Comparison of ENCODE assay signal across 38 mouse cellular contexts in the genomic region with DNA sequence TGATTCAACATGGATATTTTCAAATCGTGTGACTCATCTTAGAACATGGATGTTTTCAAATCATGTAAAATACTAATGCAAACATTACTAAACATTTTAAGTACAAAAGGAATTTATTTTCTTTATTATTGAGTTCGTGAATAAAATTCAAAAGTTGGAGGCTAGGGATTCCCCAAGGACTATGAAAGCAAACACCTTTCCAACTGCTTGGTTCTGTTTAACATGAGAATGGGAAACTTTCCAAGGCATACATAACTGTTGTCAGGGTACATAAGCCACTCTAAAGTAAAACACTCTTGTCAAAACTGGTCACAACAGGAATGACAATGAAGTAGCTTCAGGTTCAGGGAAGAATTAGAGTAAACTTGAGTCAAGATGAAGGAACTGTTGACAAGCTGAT. TPM values are rescaled to one million over a fixed set of nuclear protein-coding genes. Genes with fewer than 3 reads are reported as not detected.
"Had no signal": no experiment of that assay in that cellular context is flagged by ENCODE, and none has a peak within 500 bp of the region (broad histone marks: within the 10 kb centered on the region; RNA-seq: fewer than 3 reads in every experiment).

Olfr1281 (plus strand) TSS at position 301 of the 400 bp plus-strand sequence.

- H3K4me2 ChIP-seq: embryonic facial prominence, embryonic 12.5 days; embryonic facial prominence, embryonic 13.5 days; embryonic facial prominence, embryonic 15.5 days; forebrain, embryonic 12.5 days; forebrain, embryonic 13.5 days; forebrain, embryonic 15.5 days had no signal

- H3K27me3 ChIP-seq: embryonic facial prominence, embryonic 12.5 days; embryonic facial prominence, embryonic 13.5 days; embryonic facial prominence, embryonic 15.5 days; forebrain, embryonic 12.5 days; forebrain, embryonic 13.5 days; forebrain, embryonic 15.5 days had no signal

- ATAC-seq: forebrain, embryonic 13.5 days; forebrain, embryonic 14.5 days; forebrain, embryonic 15.5 days; forebrain, embryonic 16.5 days; forebrain, postnatal 0 days had no signal

- H3K9me3 ChIP-seq: embryonic facial prominence, embryonic 10.5 days; embryonic facial prominence, embryonic 12.5 days; embryonic facial prominence, embryonic 13.5 days; embryonic facial prominence, embryonic 15.5 days; forebrain, embryonic 10.5 days; forebrain, embryonic 12.5 days; forebrain, embryonic 13.5 days; forebrain, embryonic 15.5 days; heart, embryonic 10.5 days had no signal

- H3K4me3 ChIP-seq: embryonic facial prominence, embryonic 10.5 days; embryonic facial prominence, embryonic 12.5 days; embryonic facial prominence, embryonic 13.5 days; embryonic facial prominence, embryonic 15.5 days; erythroblast, embryonic 14.5 days; forebrain, embryonic 10.5 days; forebrain, embryonic 12.5 days; forebrain, embryonic 13.5 days; forebrain, embryonic 15.5 days; gastrocnemius, adult 2 months; heart, adult 2 months; heart, embryonic 10.5 days had no signal

- H3K9ac ChIP-seq: embryonic facial prominence, embryonic 12.5 days; embryonic facial prominence, embryonic 13.5 days; embryonic facial prominence, embryonic 15.5 days; forebrain, embryonic 12.5 days; forebrain, embryonic 13.5 days; forebrain, embryonic 15.5 days; forebrain, postnatal 0 days had no signal

- H3K4me1 ChIP-seq: embryonic facial prominence, embryonic 10.5 days; embryonic facial prominence, embryonic 12.5 days; embryonic facial prominence, embryonic 13.5 days; embryonic facial prominence, embryonic 15.5 days; forebrain, embryonic 10.5 days; forebrain, embryonic 12.5 days; forebrain, embryonic 13.5 days; forebrain, embryonic 15.5 days; heart, embryonic 10.5 days had no signal

- H3K27ac ChIP-seq: embryonic facial prominence, embryonic 10.5 days; embryonic facial prominence, embryonic 12.5 days; embryonic facial prominence, embryonic 13.5 days; embryonic facial prominence, embryonic 15.5 days; forebrain, embryonic 10.5 days; forebrain, embryonic 12.5 days; forebrain, embryonic 13.5 days; forebrain, embryonic 15.5 days; gastrocnemius, adult 2 months; heart, adult 2 months; heart, embryonic 10.5 days had no signal

- H3K36me3 ChIP-seq: embryonic facial prominence, embryonic 10.5 days; embryonic facial prominence, embryonic 12.5 days; embryonic facial prominence, embryonic 13.5 days; embryonic facial prominence, embryonic 15.5 days; forebrain, embryonic 10.5 days; forebrain, embryonic 12.5 days; forebrain, embryonic 15.5 days; heart, embryonic 10.5 days had no signal

- DNase-seq: cerebellum, adult 9-11 months; cerebellum, postnatal 10 days; cerebellum, postnatal 14 days; cerebellum, postnatal 25 days; cerebellum, postnatal 36 days; embryo, embryonic 11 days; forebrain, postnatal 0 days; gastrocnemius, adult 2 months; gastrocnemius, postnatal 10 days; gastrocnemius, postnatal 14 days; gastrocnemius, postnatal 25 days; gastrocnemius, postnatal 36 days; heart, adult 11 months; heart, adult 2 months had no signal

RNA-seq across cellular contexts. Expression of gene Olfr1281, which starts in this region (rescaled TPM):
- total RNA-seq: common myeloid progenitor, adult 5-6 weeks; forebrain, postnatal 0 days; gastrocnemius, adult 18-20 months; gastrocnemius, adult 2 months; gastrocnemius, adult 8-10 months; gastrocnemius, postnatal 10 days; gastrocnemius, postnatal 14 days; gastrocnemius, postnatal 25 days; gastrocnemius, postnatal 36 days; gastrocnemius, postnatal 4 days; granulocyte monocyte progenitor cell, adult 5-6 weeks; heart, adult 2 months; heart, adult 8-10 months had no signal
- polyA plus RNA-seq: cortical plate, adult 2 months; embryonic facial prominence, embryonic 10.5 days; embryonic facial prominence, embryonic 11.5 days; embryonic facial prominence, embryonic 12.5 days; embryonic facial prominence, embryonic 13.5 days; embryonic facial prominence, embryonic 14.5 days; embryonic facial prominence, embryonic 15.5 days; erythroblast, embryonic 14.5 days; forebrain, embryonic 10.5 days; forebrain, embryonic 11.5 days; forebrain, embryonic 12.5 days; forebrain, embryonic 13.5 days; forebrain, embryonic 14.5 days; forebrain, embryonic 15.5 days; forebrain, embryonic 16.5 days; forebrain, postnatal 0 days; frontal cortex, adult 2 months; gonadal fat pad, adult 2 months; heart, adult 2 months; heart, embryonic 10.5 days had no signal
